Mouse (Mus musculus) 416B (cell line): ENCODE measurements at regions not wholly inside any gene's neighbourhood (a gene's known extent, or its start where the extent isn't known, plus 50 kb on each side); places are given as distances from the start of the nearest gene placed in this dataset.
"Not testable (repeated sequence)": the region's sequence is repeated elsewhere in the genome, so short reads cannot be mapped to it uniquely, and the experiment has no call there.

Source experiments
- DNase-seq: peaks from one replicate; pipeline ENCODE4 v3.0.0; 2011; ENCODE audit warnings: low read depth

GRCm38 (mm10) chr5:10189480-10189879 lies 56.8 kb downstream of the Gm5152 start:
- no peak for DNase-seq

- DNase-seq: not testable (repeated sequence)
These were observed 84.1 kb downstream of the Gm5152 start for GRCm38 (mm10) chr5:10162256-10162655.

GRCm38 (mm10) chr5:10149333-10149732 lies 97.0 kb downstream of the Gm5152 start:
- DNase-seq: no peak

- DNase-seq: peak; percentile 7
These were observed 105.1 kb downstream of the Gm5152 start for GRCm38 (mm10) chr5:10141186-10141585.
